In genomic region chr14:114790946-114791830, GRCm38 (mm10) we compare ENCODE assay signal across 8 mouse cellular contexts.
DNase-seq lines count a peak whose midpoint lies in the region; ATAC-seq lines count a peak whose summit lies in the region.

No protein-coding gene starts in this region.

- no peaks in the 10 kb centered on the region for H3K9me3 ChIP-seq in liver, embryonic 12.5 days (replicated peaks)
- H3K9me3 ChIP-seq in intestine, embryonic 16.5 days (ENCODE audit: control insufficient read depth, low read length): no peaks in the 10 kb centered on the region
- no peaks in the 10 kb centered on the region for H3K9me3 ChIP-seq in midbrain, embryonic 10.5 days (replicated peaks)
- no peaks in the 10 kb centered on the region for H3K9me3 ChIP-seq in stomach, embryonic 15.5 days

- H3K9ac ChIP-seq in liver, embryonic 12.5 days: no peak overlapping the region
- H3K9ac ChIP-seq in intestine, embryonic 16.5 days (ENCODE audit: low read depth, low read length): no peak overlapping the region
- H3K9ac ChIP-seq in stomach, embryonic 15.5 days: no peak overlapping the region

- intact Hi-C loops in left cerebral cortex, postnatal 10 days (cut with DNase I): no loop called here

- DNase-seq in liver: peak; percentile 49
- peak; percentile 83 to 85 for DNase-seq in cerebellum, postnatal 10 days
- peak; percentile 82 to 84 for DNase-seq in frontal cortex, postnatal 25 days (ENCODE audit: low spot score in 2 of 2)
- DNase-seq in left cerebral cortex, postnatal 10 days (ENCODE audit: extremely low spot score in 1 of 2, low spot score in 2 of 2): peak; percentile 56 to 78
- DNase-seq in midbrain, embryonic 10.5 days (ENCODE audit: low spot score): peak; percentile 63

- H3K27me3 ChIP-seq in liver, embryonic 12.5 days (replicated peaks): no peaks in the 10 kb centered on the region
- no peaks in the 10 kb centered on the region for H3K27me3 ChIP-seq in intestine, embryonic 16.5 days (replicated peaks; ENCODE audit: control insufficient read depth, insufficient read depth, low read length)
- H3K27me3 ChIP-seq in midbrain, embryonic 10.5 days (ENCODE audit: low read depth, poor library complexity, severe bottlenecking): no peaks in the 10 kb centered on the region
- no peaks in the 10 kb centered on the region for H3K27me3 ChIP-seq in stomach, embryonic 15.5 days (replicated peaks)

- H3K4me1 ChIP-seq in liver, embryonic 12.5 days: no peaks in the 10 kb centered on the region
- no peaks in the 10 kb centered on the region for H3K4me1 ChIP-seq in intestine, embryonic 16.5 days (ENCODE audit: control insufficient read depth, insufficient read depth, low read length)
- peaks cover 9% of the 10 kb centered on the region; the same call in 1 of the 2 replicates for H3K4me1 ChIP-seq in midbrain, embryonic 10.5 days
- no peaks in the 10 kb centered on the region for H3K4me1 ChIP-seq in stomach, embryonic 15.5 days

- H3K4me2 ChIP-seq in liver, embryonic 12.5 days: no peak overlapping the region
- H3K4me2 ChIP-seq in intestine, embryonic 16.5 days (ENCODE audit: low read depth, low read length): peak overlapping the region; percentile 30; the same call in 1 of the 2 replicates
- H3K4me2 ChIP-seq in stomach, embryonic 15.5 days: 0 out of 2 replicates have a peak overlapping the region, but pooled peaks have one; percentile 25

- H3K4me3 ChIP-seq in liver, embryonic 12.5 days: no peak overlapping the region
- 0 out of 2 replicates have a peak overlapping the region, but pooled peaks have one; percentile 23 for H3K4me3 ChIP-seq in intestine, embryonic 16.5 days (ENCODE audit: low read length)
- peak overlapping the region; percentile 29; the same call in 1 of the 2 replicates for H3K4me3 ChIP-seq in midbrain, embryonic 10.5 days
- no peak overlapping the region for H3K4me3 ChIP-seq in stomach, embryonic 15.5 days (replicated peaks)

- ATAC-seq in liver, embryonic 12.5 days: no peak
- ATAC-seq in intestine, embryonic 16.5 days: peak; percentile 33; the same call in 1 of the 2 replicates
- ATAC-seq in stomach, embryonic 15.5 days (ENCODE audit: insufficient read depth, low FRiP score, low read depth): no peak

- 19% methylated on average over 13 of the region's 13 CpGs for WGBS in liver, embryonic 12.5 days (ENCODE audit: insufficient replicate concordance)
- WGBS in intestine, embryonic 16.5 days: 23% methylated on average over 13 of the region's 13 CpGs
- WGBS in midbrain, embryonic 10.5 days: 28% methylated on average over 13 of the region's 13 CpGs
- WGBS in stomach, embryonic 15.5 days: 21% methylated on average over 13 of the region's 13 CpGs

- H3K27ac ChIP-seq in liver, embryonic 12.5 days: no peak overlapping the region
- H3K27ac ChIP-seq in intestine, embryonic 16.5 days (ENCODE audit: low read length): no peak overlapping the region
- H3K27ac ChIP-seq in midbrain, embryonic 10.5 days (replicated peaks): no peak overlapping the region; the same call in 1 of the 2 replicates
- H3K27ac ChIP-seq in stomach, embryonic 15.5 days: no peak overlapping the region

- H3K36me3 ChIP-seq in liver, embryonic 12.5 days: no peaks in the 10 kb centered on the region
- no peaks in the 10 kb centered on the region for H3K36me3 ChIP-seq in intestine, embryonic 16.5 days (ENCODE audit: control insufficient read depth, insufficient read depth, low read length)
- no peaks in the 10 kb centered on the region for H3K36me3 ChIP-seq in midbrain, embryonic 10.5 days
- no peaks in the 10 kb centered on the region for H3K36me3 ChIP-seq in stomach, embryonic 15.5 days

Comparison
In these comparisons a context has a peak if more than half of its experiments do, and no peak if none do; other contexts are left out.
1. H3K4me3 ChIP-seq: peak in intestine, embryonic 16.5 days (single experiment) and midbrain, embryonic 10.5 days (single experiment); none in liver, embryonic 12.5 days (single experiment) and stomach, embryonic 15.5 days (single experiment).
2. Peak in every context shown above with its lines, with median percentiles within 50 percentile points of each other: DNase-seq.